Mouse (Mus musculus): Measurements from ENCODE around the gene Elf3.
"Not testable (repeated sequence)": the region's sequence is repeated elsewhere in the genome, so short reads cannot be mapped to it uniquely, and the experiment has no call there.

Elf3 gene

DNA sequence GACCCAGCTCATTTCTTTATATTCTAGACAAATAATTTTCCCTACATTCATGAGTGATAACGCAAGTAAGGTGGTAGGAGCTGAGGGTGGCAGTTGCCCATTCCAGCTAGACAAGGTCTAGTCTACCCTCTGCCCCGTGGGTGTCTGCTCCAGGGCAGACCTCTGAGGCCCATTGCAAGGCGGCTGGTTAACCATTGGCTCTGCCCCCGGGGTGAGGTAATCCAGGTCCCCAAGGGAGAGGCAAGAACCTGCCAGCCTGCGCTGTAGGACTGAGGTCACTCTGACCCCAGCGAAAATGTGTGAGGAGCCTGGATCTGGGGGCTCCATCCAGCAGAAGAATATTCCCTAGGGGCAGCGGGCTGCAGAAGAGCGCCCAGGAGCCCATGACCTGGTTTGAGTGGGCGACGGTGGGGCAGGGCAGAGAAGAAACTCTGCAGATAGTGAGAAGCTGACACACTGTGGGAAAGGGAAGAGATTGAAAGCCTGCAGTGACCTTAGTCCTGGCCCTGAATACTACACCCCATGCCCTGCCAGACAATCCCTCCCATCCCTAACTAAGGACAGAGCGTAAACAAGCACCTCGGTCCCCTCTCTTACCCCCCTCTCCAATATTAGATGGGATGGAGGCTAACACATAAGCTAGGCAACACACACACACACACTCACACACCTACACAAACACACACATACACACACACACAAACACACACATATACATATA, 21.1 kb downstream of the Elf3 start:
- DNase-seq (ENCODE audit: low read depth, low spot score) = no peak

DNA sequence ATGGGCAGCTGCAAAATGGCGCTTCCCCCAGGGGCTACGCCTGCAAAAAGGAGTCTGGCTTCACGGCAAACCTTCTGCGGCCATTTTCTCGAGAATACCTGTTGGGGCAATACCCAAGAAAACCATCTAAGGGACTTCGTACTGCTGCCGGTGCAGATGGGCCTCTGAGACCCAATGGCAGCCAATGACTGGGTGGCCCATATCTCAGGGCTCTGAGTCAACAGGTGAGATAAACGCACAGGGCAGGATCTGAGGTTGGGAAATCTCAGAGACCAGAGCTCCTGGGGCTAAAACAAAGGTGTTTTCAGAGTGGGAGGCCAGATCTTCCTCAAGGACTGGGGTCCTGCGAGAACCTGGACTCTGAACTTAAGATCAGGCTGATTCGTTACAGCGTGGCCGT, 23.6 kb downstream of the Elf3 start:
- no peak for DNase-seq (ENCODE audit: low read depth, low spot score)

DNA sequence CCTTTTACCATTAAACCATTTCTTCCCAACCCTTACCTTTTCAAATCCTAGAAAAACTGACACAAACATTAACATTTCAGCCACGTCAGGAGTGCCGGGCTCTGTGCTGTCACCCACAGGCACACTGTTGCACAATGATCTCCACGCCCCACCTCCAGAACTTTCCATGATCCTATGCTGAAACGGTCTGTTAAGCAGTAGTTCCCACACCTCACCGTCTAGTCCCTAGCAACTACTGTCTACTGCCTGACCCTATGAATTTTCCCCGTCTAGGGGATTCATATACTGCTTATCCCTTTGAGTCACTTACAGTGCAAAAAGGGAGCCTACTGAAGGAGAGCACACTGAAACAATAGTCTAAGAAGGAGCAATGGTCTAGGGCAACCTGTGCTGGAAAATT, 24.4 kb downstream of the Elf3 start:
- DNase-seq (ENCODE audit: low read depth, low spot score) = no peak

DNA sequence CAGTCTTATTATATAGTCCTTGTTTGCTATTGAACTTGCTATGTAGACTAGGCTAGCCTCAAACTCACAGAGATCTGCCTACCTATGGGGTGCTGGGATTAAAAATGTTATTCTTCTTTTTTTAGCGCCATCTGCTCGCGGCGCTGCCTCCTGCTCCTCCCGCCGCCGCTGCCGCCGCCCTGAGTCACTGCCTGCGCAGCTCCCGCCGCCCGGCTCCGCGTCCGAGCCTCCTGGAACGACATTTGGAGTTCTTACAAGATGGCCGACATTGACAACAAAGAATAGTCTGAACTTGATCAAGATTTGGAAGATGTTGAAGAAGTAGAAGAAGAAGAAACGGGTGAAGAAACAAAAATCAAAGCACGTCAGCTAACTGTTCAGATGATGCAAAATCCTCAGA, 26.5 kb downstream of the Elf3 start:
- DNase-seq (ENCODE audit: low read depth, low spot score) = not testable (repeated sequence)

DNA sequence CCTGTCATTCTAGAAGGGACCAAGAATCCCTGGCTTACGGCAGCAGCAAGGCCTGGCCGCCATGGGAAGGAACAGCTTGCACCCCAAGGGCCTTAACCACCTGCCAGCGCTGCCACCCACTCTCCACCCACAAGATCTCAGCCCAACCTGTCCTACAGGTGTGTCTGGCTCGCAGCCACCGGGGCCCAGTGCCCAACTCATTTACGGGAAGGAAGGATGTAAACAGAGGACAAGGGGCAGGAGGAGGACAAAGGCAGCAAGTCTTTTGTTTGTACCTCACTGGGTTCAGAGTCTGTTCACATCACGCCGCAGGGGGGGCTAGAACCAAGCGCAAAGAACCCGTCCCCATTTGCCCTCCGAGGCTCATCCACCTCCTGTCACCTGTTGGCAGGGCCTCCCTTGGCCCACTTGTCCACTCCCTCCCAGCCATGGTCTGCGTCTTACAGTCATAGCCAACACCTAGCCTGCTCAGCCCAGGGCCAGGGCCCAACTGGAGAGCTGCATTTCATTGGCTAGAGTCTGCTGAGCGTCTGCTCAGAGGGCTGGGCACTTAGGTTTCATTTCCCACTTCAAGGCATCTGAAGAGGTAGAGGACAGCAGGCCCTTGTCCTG, 30.9 kb downstream of the Elf3 start:
- DNase-seq (ENCODE audit: low read depth, low spot score) = no peak

DNA sequence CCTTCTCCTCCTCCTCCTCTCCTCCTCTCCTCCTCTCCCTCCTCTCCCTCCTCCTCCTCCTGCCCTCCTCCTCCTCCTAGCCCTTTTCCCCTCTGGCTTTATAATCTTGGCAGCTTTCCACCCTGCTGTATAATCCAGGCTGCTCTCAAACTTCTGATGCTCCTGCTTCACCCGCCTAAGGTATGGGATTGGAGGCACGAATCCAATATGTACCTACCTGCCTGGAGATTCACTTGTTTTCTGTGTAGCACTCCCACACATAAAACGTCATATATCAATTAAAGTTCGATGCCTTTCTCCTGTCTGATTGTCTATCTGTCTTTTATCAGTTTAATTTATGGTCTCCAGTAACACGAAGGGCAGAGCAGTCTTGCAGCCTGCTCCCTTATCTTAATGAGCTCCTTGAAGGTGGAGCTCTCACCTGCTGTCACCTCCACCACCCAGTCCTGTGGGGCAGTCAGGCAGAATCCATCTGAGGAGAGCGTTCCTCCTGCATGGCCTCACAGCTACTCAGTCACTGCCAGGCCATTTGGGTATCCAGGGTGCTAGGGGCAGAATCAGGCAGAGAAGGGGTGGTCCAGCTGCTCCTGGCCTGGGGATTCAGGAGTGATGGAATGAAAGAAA, 33.3 kb downstream of the Elf3 start:
- no peak for DNase-seq (ENCODE audit: low read depth, low spot score)

DNA sequence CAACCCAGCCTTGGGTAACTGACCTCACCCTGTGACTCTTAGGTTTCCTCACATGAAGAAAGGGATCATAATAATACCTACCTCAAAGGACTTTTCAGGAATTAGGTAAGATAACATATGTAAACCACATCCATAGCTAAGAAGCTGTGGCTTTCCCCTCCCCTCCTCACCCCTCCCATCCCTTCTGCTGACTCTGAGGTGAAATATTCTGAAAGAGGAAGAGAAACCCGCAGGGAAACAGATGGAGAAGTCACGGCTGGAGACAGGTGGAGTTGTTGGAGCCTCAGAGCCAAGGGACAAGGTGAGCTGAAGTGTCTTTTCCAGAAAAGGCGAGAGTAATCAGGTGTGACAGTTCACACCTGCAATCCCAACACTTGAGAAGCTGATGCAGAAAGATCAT, 34.2 kb downstream of the Elf3 start:
- no peak for DNase-seq (ENCODE audit: low read depth, low spot score)

DNA sequence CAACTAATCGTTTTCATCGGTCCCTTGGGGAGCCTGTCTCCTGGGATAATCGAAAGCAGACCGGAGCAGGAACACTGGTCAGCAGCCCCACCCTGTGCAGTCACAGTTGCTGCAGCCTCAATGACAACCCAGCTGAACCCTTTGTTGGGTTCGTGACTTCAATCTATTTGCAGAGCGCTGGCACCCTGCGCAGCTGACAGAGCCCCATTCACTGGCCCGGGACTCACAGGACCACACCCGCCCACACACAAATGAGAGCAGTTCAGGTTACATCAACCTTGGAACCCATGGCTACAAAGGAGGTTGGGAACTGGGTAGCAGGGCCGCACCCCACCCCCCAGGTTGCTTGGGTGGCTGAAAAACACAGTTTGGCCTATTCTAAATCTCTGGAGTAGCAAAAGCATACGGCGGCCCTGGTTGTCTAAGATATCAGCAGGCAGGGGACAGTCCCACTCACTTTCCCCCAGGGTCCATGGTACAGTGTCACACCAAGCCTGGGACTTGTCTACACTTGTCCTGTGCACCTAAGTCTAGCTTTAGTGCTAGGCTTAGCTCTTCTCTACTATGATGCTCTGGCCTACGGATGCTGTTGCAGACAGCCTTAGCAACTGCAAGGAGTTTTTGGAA, 40.6 kb downstream of the Elf3 start:
- DNase-seq (ENCODE audit: low read depth, low spot score) = peak; percentile 73

DNA sequence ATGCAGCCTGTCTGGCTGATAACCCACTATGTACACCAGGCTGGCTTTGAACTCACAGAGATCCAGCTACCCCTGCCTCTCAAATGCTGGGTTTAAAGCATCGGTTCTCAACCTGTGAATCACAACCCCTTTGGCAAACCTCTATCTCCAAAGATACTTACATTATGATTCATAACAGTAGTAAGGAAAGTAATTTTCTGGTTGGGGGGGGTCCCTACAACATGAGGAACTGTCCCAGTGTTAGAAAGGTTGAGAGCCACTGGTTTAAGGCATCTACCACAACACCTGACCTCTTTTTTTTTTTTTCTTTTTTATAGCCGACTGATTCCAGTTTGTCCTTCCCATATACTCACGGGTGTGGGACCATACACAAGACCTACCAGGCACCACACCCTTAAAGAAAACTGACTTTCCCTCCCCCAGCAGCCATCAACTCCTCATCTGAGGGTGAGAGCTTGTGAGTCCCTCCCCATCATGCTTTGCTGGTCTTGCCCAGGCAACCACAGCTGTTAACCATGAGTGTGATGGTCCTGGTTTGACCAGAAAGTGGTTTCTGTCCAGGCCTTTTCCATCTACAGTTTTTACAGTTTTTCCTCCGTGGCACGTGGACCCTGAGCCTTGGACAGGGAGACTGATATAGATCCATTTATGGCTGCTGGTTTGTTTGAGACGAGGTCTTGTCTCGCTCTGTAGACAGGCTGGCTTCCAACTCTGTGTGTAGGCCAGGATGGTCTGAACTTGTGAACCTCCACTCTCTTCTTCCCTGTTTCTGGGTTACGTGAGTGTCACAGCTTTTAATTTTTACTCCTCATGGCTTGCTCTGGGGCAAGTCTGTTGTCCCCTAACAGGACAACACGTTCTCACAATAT, 44.4 kb downstream of the Elf3 start:
- no peak for DNase-seq (ENCODE audit: low read depth, low spot score)

DNA sequence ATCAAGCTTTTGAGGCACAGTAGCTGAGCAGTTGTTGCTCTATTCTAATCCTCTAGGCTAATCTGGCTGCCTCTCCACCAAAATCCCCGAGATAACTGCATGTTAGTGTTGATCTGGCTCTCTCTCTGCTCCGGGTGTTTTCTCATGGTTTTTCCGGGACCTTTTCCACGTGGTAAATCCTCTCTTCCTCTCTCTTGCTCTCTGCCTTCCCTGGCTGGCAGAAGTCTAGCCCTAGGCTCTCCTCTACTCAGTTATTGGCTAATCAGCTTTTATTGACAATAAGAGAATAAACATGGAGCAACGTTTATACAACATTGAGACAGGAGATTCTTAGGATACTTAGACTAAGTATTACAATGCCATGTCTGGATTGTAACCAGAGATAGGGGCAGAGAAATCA, 47.9 kb downstream of the Elf3 start:
- DNase-seq (ENCODE audit: low read depth, low spot score) = no peak

DNA sequence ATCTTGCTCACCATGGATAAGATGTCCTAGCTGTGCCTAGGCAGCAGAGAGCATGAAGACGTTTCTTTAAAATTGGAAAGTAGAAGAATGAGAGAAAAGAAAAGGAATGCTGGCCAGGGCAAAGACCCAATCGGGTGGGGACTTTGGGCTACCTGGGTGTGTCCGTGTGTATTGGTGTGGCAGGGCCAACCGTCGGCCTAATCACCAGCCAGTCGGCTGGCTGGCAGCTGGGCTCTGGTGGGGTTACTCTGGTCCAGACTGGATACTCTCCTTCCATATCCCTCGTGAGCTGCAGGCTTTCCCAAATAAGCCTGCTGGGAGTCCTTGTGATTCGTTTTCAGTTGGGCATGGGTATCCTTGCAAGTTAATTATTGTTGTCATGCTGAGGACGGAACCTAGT, 49.7 kb downstream of the Elf3 start:
- no peak for DNase-seq (ENCODE audit: low read depth, low spot score)

DNA sequence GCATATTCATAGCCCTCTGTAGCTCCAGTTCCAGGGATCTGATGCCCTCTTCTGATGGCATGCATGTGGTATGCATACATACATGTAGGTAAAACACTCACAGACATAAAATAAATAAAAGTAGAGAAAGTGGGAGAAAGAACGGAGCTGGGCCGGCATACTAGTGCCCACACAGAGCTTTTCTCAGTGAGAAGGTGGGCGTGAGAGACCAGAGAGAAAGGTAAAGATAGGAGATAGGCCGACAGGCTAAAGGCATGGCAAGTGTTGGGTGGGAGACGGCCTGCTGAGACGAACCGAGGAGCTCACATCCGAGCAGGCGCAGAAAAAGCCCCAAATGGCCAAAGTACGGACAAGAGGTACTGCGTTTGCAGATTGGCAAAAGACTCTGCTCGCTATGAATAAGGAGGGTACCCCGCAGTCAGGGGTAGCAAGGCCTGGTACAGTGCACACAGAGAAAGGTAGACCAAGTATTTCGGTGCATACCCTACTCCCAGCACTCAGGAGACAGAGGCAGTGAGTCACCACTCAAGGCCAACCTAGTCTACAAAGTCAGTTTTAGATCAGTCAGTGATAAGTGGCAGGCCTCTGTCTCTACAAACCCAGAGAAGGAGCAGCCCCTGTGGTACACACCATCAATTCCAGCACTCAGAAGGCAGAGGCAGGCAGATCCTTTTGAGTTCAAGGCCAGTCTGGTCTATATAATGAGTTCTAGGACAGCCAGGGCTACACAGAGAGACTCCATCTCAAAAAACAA, 51.6 kb downstream of the Elf3 start:
- no peak for DNase-seq (ENCODE audit: low read depth, low spot score)

DNA sequence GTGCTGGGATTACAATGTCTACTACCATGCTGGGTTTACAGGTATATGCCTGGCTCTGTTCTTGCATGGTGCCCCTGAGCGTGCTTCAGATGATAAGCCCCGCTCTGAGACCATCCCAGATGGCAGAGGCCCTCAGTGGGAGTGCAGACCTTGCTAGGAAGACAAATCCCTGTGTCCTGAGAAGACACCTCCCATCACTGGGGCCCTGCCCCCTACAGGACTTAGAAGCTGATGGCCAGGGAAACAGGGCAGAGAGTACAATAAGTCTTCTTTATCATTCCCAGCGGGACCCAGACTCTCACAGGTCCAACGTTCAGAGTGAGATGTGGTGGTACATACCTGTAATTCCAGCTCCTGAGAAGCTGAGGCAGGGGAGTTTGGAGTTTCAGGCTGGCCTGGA, 53.1 kb downstream of the Elf3 start:
- DNase-seq (ENCODE audit: low read depth, low spot score) = no peak

DNA sequence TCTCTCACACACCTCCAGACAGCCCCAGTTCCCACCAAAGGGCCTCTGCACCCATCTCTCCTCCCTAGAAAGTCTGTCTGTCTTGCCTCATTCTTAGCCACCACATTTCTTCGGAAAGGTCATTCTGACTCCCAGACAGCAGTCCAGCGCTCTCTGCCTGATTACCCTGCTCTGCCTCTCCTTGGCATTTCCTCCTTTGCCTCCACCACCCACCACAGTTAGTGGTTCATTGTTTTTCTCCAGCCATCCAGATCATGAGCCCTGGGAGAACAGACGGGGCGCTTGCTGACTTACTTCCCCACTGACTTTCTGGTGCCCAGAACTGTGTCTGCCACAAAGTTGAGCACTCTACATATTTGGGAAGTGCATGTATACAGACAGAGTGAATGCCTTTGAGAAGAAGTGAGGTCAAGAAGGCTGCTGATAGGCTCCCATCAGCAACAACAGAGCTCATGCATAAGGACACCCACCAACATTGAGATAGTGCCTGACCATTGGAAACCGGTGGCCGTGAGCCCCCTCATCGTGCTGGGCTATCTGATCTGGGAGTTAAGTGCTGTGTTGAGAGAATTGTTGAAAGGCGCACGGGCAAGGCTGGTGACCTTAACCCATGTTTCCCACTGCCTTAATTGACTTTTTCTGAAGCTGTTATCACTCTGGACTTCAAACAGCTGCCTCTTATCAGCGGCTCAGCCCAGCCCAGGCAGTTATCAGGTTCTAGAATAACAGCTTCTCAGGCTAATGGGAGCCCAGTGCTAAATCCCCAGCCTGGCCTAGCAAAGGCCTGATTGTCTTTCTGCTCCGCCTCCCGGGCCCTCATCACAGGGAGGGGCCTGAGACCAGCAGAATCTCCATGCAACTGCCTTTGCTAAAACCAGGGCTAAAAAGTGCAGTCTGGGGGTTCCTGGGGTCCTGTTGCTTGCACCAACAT, 53.9 kb downstream of the Elf3 start:
- DNase-seq (ENCODE audit: low read depth, low spot score) = no peak
